Mouse (Mus musculus) left cerebral cortex, adult 2 months (tissue): ENCODE measurements around the gene Otud5. TPM values are rescaled to one million over a fixed set of nuclear protein-coding genes. Genes with fewer than 3 reads are reported as not detected.
"Not testable (repeated sequence)": the region's sequence is repeated elsewhere in the genome, so short reads cannot be mapped to it uniquely, and the experiment has no call there.

ENCODE experiments used
- DNase-seq, 2 experiments: peaks; one replicate each; pipeline ENCODE4 v3.0.0; 2021 to 2022; ENCODE audit warnings: low spot score in 2 of 2, mixed read lengths in 1 of 2; ENCODE audit errors: extremely low spot score in 1 of 2
- H3K27ac ChIP-seq: fragments of 200-600 bp; 2 replicates; pipeline ENCODE4 v1.8.1; 2022
- H3K4me3 ChIP-seq: fragments of 200-600 bp; 2 replicates; pipeline ENCODE4 v1.8.1; 2022
- CTCF ChIP-seq: fragments of 200-600 bp; IDR thresholded peaks from 2 replicates; pipeline ENCODE4 v1.8.1; 2022; ENCODE audit warnings: antibody characterized with exemption, mild to moderate bottlenecking, moderate library complexity
- intact Hi-C: fragments of 180-260 bp; cut with DNase I; formaldehyde crosslinking; loops from one replicate; pipeline ENCODE4 v1.15.1; 2025
- total RNA-seq, 2 experiments: library from RNA; stranded (reverse); gene quantifications; 2 replicates each; pipeline ENCODE4 v1.2.3; 2021

Gene Otud5
- total RNA-seq, 2 experiments from 2014 or later, result 76.4 to 84.1 TPM

DNA sequence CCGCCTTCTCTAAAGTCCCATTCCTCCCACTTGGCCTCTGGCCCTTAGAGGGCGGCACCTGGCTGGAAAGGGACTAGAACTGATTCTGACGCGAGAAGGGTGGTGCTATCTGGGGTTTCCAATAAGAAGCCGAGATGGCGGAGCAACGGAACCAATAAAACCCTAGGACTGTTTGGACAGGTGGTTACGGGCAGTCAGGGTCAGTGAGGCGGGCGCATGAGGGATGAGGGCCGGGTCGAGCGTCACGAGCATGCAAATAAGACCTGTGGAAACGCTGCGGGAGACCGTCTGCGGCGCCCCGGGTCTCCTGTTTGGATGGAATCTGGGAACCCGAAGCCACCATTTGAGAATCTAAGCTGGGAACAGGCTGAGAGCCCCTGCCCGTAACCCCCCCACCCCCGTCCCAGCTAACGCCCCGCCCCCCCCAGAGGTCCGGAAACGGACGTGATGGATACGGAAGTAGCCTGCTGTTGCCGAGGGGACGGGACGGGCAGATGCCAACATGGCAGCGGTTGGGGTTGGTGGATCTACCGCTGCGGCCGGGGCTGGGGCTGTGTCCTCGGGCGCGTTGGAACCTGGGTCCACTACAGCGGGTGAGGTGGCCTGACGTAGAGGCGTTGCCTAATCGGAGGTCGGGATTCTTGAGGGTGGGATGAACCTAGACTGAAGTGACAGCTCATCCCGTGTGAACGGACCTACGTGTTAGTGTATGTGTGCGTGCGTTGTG, 42.8 kb downstream of the Otud5 start, which contains the start of gene Slc35a2:
Gene Slc35a2 (plus strand): TSS at position 188 of the 727 bp plus-strand sequence.
- H3K4me3 ChIP-seq, result peak within 1 kb of the TSS; percentile 65
- TF ChIP-seq CTCF, result peak; percentile 3
- intact Hi-C loops, result loop anchor here (5.0 kb wide), 1 partner anchor 37 kb away; no protein-coding TSS in a partner anchor

DNA sequence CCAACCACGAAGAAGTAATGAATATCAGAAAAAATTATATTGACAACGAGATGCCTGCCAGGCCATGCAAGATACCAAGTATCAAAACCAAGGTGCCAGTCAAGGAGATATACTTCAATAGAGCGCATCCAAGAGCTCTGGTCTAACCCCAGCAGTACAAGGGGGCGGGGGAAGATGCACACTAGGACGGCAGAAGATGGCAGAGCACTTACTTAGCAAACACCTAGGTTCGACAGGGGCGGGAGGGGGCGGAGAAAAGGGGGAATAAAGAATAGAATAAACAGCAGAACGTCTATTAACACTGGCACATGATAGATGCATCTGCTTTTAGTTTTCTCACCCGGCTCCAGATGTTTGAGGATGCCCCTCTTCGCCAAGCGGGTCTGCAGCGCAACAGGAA, 57.0 kb downstream of the Otud5 start:
- Histone ChIP-seq H3K27ac (no peak overlapping the region), H3K4me3 (peak overlapping the region; percentile 66)
- intact Hi-C loops, result no loop called here
- DNase-seq, result no peak
- no peak for TF ChIP-seq CTCF

More for the DNA sequence above, 42.8 kb downstream of the Otud5 start, which contains the start of gene Slc35a2:
- peak; percentile 69 to 74 for DNase-seq
- peak within 1 kb of the TSS; percentile 91 for H3K27ac ChIP-seq

DNA sequence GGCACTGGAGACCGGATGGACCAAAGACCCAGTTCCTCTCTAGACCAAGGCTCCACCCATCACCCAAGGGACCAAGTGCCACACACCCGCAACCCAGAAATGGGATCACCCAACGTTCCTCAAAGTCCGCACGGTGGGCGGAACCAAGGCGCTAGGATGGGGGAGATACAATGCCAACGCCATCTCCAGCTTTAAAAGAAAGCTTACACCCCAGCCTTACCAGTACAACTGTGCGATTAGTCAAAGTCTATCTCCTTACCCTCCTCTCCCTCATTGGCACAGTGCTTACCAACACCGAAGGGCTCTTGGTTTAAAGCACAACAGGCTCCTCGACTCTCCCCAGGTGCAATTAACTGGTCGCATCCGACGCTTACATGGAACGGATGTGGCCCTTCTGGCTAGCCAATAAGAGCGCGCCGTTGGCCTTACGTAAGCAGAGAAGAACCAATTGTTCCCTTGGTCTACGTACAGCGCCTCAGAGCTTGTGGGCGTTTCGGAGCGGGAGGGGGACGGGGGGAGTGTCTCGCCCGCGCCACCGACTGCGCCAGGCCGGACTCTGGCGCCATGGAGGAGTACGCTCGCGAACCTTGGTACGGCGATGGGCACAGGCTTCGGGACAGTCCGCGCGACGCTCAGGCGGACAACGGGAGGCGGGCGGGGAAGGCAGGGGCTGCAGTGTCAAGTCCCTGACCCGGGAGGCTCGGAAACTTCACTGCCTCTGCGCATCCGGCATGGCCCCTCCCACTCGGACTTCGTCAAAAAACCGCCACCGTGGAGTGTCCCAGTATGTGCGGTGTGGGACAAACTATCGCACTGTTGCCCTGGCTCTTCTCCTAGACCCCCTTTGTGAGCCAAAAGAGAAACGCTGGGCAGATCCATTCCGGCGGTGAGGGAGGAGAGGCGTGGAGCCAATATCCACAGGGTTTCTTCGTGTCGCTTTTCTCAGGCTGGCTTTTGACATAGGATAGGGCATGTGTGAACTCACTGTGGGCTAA, 58.0 kb downstream of the Otud5 start, which contains the start of the genes Pqbp1 and Timm17b:
Gene Pqbp1 (minus strand): TSS at position 390 of the 995 bp plus-strand sequence.
Gene Timm17b (plus strand): TSS at position 478 of the 995 bp plus-strand sequence.
- DNase-seq, result peak; percentile 81 to 86
- Histone ChIP-seq H3K27ac (peak within 1 kb of the TSS; percentile 91), H3K4me3 (peak within 1 kb of the TSS; percentile 66)
- intact Hi-C loops, result no loop called here
- no peak for TF ChIP-seq CTCF

DNA sequence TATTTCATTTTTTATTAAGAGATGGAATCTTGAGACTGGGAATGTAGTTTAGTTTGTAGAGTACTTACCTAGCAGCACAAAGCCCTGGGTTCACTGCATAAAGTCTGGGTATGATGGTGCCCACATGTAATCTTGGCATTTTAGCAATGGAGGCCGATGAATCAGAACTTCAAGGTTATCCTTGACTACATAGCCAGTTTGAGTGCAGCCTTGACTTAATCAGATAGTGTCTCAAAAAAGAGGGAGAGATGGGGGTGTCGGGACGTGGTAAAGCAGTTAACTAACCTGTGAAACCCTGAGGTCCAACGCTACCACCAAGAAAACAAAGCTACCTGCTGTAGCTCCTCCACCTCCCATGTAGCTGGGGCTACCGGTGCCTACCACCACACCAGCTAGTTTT, 63.3 kb downstream of the Otud5 start:
- H3K27ac ChIP-seq, result no peak overlapping the region
- no peak for DNase-seq
- H3K4me3 ChIP-seq, result no peak overlapping the region
- no peak for TF ChIP-seq CTCF
- intact Hi-C loops, result no loop called here

DNA sequence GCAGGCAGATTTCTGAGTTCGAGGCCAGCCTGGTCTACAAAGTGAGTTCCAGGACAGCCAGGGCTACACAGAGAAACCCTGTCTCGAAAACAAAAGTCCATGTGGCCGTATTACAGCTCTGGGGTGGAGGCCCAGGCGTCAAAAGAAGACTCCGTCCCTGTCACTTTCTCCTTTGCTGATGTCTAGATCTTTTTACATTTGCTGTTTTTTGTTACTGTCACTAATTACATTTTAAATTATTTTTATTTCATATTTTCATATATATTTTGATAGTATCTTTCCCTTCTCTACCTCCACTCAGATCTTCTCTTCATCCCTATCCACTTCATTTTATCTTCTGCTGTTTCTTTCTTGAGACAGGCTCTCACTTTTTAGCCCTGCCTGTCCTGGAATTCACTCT, 66.6 kb downstream of the Otud5 start, which contains the start of gene Gm10491:
Gene Gm10491 (minus strand): TSS at position 101 of the 400 bp plus-strand sequence.
- Histone ChIP-seq H3K4me3 (no peak within 1 kb of the TSS), H3K27ac (no peak within 1 kb of the TSS)
- TF ChIP-seq CTCF, result no peak
- intact Hi-C loops, result no loop called here
- no peak for DNase-seq

DNA sequence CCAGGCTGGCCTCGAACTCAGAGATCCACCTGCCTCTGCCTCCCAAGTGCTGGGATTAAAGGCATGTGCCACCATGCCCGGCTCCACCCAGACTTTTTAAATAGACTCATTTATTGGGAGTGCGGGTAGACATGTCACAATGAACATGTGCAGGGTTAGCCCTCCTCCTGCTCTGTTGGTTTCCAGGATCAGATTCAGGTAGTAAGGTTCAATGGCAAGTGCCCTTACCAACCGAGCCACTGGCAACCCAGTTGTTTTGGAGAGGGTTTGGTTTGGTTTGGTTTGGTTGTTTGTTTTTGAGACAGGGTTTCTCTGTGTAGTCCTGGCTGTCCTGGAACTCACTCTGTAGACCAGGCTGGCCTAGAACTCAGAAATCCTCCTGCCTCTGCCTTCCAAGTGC, 68.1 kb downstream of the Otud5 start, which contains the start of gene Gm10490:
Gene Gm10490 (plus strand): TSS at position 301 of the 400 bp plus-strand sequence.
- DNase-seq, intact Hi-C loops, H3K27ac ChIP-seq, H3K4me3 ChIP-seq: not testable (repeated sequence)

DNA sequence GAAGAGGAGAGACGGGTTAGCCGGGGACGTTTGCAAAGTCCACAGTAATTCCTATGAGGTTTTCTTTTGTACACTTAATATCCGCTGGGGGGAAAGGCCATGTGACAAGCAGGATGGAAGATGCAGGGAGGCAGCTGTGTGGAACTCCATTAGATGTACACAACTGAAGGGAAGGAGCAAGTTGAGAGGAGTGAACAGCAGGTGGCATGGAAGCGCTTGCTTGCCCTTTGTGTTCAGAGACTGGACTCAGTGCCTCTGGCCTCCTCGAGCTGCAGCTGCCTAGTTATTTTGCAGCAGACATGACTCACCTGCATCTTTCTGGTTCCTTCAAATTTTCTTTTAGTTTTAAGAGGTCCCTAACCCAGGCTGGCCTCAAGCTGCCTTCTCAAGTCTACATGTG, 69.3 kb downstream of the Otud5 start:
- H3K4me3 ChIP-seq, result no peak overlapping the region
- no peak overlapping the region for H3K27ac ChIP-seq
- DNase-seq, result no peak
- intact Hi-C loops, result loop anchor here (10.0 kb wide), 1 partner anchor 194 kb away; no protein-coding TSS in a partner anchor
- TF ChIP-seq CTCF, result no peak; the same call in 1 of the 2 replicates

DNA sequence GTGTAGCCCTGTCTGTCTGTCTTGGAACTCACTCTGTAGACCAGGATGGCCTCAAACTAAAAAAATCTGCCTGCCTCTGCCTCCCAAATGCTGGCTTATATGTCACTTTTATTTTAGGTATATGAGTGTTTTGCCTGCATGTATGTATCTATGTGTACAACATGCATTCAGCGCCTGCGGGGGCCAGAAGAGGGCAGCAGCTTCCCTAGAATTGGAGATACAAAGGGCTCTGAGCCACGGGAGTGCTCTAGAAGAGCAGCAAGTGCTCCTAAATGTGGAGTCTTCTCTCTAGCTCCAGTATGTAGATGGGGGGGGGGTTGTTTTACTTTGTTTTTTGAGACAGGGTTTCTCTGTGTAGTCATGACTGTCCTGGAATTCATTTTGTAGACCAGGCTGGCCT, 74.5 kb downstream of the Otud5 start:
- H3K27ac ChIP-seq, DNase-seq, H3K4me3 ChIP-seq: not testable (repeated sequence)
- intact Hi-C loops, result loop anchor here (5.0 to 10.0 kb wide), 2 partner anchors 102 to 189 kb away; partner anchors contain the start of gene Glod5
- peak; percentile 15 for TF ChIP-seq CTCF

DNA sequence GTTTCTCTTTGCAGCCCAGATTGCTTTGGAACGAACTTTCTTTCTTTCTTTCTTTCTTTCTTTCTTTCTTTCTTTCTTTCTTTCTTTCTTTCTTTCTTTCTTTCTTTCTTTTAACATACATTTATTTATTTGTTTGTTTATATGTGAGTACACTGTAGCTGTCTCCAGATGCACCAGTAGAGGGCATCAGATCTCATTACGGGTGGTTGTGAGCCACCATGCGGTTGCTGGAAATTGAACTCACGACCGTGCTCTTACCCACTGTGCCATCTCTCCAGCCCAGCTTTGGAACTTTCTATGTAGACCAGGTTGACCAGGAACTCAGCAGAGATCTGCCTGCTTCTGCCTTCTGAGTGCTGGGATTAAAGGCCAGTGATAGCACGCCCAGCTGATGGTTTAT, 76.8 kb downstream of the Otud5 start:
- not testable (repeated sequence) for DNase-seq, H3K4me3 ChIP-seq, H3K27ac ChIP-seq
- intact Hi-C loops, result loop anchor here (5.0 to 10.0 kb wide), 2 partner anchors 99 to 187 kb away; partner anchors contain the start of gene Glod5

DNA sequence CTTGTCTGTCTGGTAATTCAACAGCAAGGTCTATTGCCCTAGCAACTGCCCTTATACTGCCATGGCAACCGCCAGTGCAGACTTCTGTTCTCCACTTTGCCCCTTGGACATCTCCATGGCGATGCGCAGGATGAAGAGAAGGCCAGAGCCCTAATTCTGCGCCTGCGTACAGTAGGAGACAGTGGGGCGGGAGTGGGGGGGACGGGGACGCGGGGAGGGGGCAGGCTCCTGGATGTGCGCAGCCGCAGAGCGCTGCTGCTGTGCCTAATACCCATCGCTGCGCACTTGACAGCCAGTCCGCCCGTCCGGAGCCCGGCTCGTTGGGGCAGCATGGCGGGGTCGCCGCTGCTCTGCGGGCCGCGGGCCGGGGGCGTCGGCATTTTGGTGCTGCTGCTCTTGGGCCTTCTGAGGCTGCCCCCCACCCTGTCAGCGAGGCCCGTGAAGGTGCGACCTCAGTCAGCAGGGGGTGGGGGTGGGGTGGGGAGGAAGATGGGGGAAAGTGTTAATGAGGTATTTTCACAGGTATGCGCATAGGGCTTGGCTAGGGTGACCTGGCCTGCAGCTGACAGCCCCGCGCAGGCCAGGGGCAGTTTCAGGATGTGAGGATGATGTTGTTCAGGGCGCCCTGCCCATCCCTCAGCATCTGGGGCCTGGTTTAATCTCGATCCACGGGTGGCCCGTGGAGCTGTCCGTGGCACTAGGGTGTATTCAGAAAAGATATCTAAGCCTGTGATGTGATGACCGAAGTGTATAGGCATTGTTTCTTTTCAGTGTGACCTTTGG, 78.6 kb downstream of the Otud5 start, which contains the start of gene Pcsk1n:
Gene Pcsk1n (plus strand): TSS at position 222 of the 783 bp plus-strand sequence.
- peak within 1 kb of the TSS; percentile 53 for H3K4me3 ChIP-seq
- intact Hi-C loops, result loop anchor here (5.0 to 10.0 kb wide), 2 partner anchors 98 to 185 kb away; partner anchors contain the start of gene Glod5
- TF ChIP-seq CTCF, result no peak
- peak within 1 kb of the TSS; percentile 81 for H3K27ac ChIP-seq
- DNase-seq, result peak; percentile 40 to 46
